Mouse (Mus musculus): ENCODE measurements around the gene Kcnh5. TPM values are rescaled to one million over a fixed set of nuclear protein-coding genes. Genes with fewer than 3 reads are reported as not detected.

The Kcnh5 gene
- polyA plus RNA-seq (2012; rRNA removed; ENCODE audit: low replicate concordance), result 0.02 TPM in 1 of 2 replicates, not detected in the other

GRCm38 (mm10) chr12:75176691-75177645, at the start of gene Kcnh5:
TSS of gene Kcnh5 (minus strand) at chr12:75177332.

Other genes with a start within 250 kb of the Kcnh5 start
- gene Rhoj, start 131.0 kb upstream of the Kcnh5 start, polyA plus RNA-seq (2012; rRNA removed; ENCODE audit: low replicate concordance), result 53.4 and 62.3 TPM in 2 replicates
- gene Gphb5, start 239.4 kb upstream of the Kcnh5 start, polyA plus RNA-seq (2012; rRNA removed; ENCODE audit: low replicate concordance), result 0.13 TPM in 1 of 2 replicates, not detected in the other